Mouse (Mus musculus) duodenum, adult 2 months (tissue): ENCODE data around the gene Vkorc1l1. TPM values are rescaled to one million over a fixed set of nuclear protein-coding genes. Genes with fewer than 3 reads are reported as not detected.

Source experiments
- polyA plus RNA-seq: library from polyadenylated mRNA; depleted of rRNA; stranded (reverse); fragments of >200 nt; gene quantifications from 2 replicates; pipeline ENCODE4 v1.2.3, GENCODE M21; 2012; ENCODE audit warnings: low replicate concordance; rRNA removed

Vkorc1l1 gene
- polyA plus RNA-seq: 6.6 and 11.2 TPM in 2 replicates

GRCm38 (mm10) chr5:129941495-129942045, at the start of gene Vkorc1l1:
Gene Vkorc1l1 (plus strand): TSS chr5:129941970.

GRCm38 (mm10) chr5:129895198-129896088, 46.3 kb upstream of the Vkorc1l1 start, which contains the start of gene Zbed5:
Gene Zbed5 (plus strand): TSS chr5:129895723.

DNA sequence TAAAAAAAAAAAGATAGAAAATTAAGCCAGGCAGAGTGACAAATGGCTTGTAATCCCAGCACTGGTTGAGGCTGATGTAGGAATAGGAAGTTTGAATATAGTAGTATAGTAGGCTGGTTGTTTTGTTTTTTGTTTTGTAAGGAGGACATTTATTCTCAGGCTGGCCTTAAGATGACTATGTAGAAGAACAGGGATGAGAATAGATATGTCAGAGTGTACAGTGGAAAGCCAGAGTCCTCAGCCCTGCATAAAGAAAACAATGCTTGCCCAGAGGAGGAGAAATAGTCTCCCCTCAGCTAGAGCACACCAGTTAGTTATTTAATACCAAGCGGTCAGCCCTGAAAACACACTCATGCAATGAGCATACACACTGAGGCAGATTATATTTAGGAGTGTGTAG, 43.3 kb upstream of the Vkorc1l1 start, which contains the start of gene Phkg1:
TSS of gene Phkg1 (minus strand) at position 101 of the 400 bp plus-strand sequence.

GRCm38 (mm10) chr5:129908242-129908965, 33.4 kb upstream of the Vkorc1l1 start, which contains the start of gene Nupr1l:
Gene Nupr1l (plus strand): TSS chr5:129908540.

DNA sequence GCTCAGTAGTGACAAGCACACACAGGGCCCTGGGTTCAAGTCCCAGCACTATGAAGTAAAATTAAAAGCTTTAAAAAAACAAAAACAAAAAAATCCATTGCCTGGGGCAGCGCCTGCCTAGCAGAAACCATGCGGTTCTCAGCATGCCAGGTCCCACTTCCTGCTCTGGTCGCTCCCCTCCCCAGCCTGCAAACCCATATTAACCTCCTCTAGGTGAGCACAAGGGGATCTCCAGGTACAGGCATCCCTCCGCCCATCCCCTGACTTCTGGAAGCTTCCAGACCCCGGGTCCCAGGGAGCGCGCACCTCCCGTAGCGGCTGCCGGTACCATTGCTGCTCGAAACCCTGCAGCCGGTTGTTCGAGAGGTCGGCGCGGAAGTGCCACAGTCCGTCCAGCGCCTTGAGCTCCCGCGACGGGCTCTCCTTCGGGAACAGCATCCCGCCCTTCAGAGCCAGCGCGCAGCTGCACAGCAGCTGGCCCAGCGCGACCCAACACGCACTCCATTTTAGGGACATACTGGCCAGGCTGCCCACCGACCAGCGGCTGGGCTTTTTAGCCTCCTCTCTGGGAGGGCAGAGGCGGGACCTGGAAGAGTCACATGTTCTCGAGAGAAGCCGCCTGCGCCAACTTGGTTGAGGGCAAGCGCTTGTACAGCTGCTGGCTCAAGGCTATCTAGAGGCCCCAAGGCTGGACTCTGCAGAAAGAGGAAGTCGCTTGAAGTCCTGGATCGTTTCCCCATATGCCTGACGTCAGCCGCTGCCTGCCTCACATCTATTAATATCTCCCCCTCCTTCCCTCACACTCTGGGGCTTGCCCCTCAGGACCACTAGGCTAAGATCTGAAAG, 60.8 kb downstream of the Vkorc1l1 start, which contains the start of gene Gusb:
TSS of gene Gusb (minus strand) at position 749 of the 846 bp plus-strand sequence.

GRCm38 (mm10) chr5:130029142-130029897, 87.5 kb downstream of the Vkorc1l1 start, which contains the start of the genes Asl and Crcp:
Gene Asl (minus strand): TSS chr5:130029247.
Gene Crcp (plus strand): TSS chr5:130029290.

Other genes with a start within 250 kb of the Vkorc1l1 start
- gene Sept14, start 233.5 kb upstream of the Vkorc1l1 start, polyA plus RNA-seq: not detected in 2 replicates
- 19.4 and 49.4 TPM in 2 replicates for gene Mrps17, start 226.5 kb upstream of the Vkorc1l1 start, polyA plus RNA-seq
- gene Nipsnap2, start 216.9 kb upstream of the Vkorc1l1 start, polyA plus RNA-seq: 8.9 and 16.3 TPM in 2 replicates
- gene Psph, start 154.5 kb upstream of the Vkorc1l1 start, polyA plus RNA-seq: 10.3 and 17.4 TPM in 2 replicates
- gene Sumf2, start 95.0 kb upstream of the Vkorc1l1 start, polyA plus RNA-seq: 4.2 and 4.8 TPM in 2 replicates
- 2,820 and 3,839 TPM in 2 replicates for gene Chchd2, start 54.5 kb upstream of the Vkorc1l1 start, polyA plus RNA-seq
- 0.21 and 0.55 TPM in 2 replicates for gene Zbed5, start 46.2 kb upstream of the Vkorc1l1 start, polyA plus RNA-seq
- 0.06 and 0.39 TPM in 2 replicates for gene Phkg1, start 43.4 kb upstream of the Vkorc1l1 start, polyA plus RNA-seq
- 3.3 and 4.1 TPM in 2 replicates for gene Nupr1l, start 33.4 kb upstream of the Vkorc1l1 start, polyA plus RNA-seq
- gene Gusb, start 61.1 kb downstream of the Vkorc1l1 start, polyA plus RNA-seq: 10.1 and 18.6 TPM in 2 replicates
- 26.2 and 43.8 TPM in 2 replicates for gene Asl, start 87.3 kb downstream of the Vkorc1l1 start, polyA plus RNA-seq
- gene Crcp, start 87.3 kb downstream of the Vkorc1l1 start, polyA plus RNA-seq: 3.9 and 4.3 TPM in 2 replicates
- 6.3 and 7.4 TPM in 2 replicates for gene Tpst1, start 131.4 kb downstream of the Vkorc1l1 start, polyA plus RNA-seq
- gene Kctd7, start 202.9 kb downstream of the Vkorc1l1 start, polyA plus RNA-seq: 1.5 and 3.0 TPM in 2 replicates
- 8.2 and 15.3 TPM in 2 replicates for gene Rabgef1, start 229.8 kb downstream of the Vkorc1l1 start, polyA plus RNA-seq